Mouse (Mus musculus) MEL (cell line): Measurements from ENCODE around the gene Cc2d1a. TPM values are rescaled to one million over a fixed set of nuclear protein-coding genes. Genes with fewer than 3 reads are reported as not detected.

ENCODE experiments used
- DNase-seq: peaks from one replicate; pipeline ENCODE4 v3.0.0; 2011; ENCODE audit warnings: low read depth, low spot score
- H3K27ac ChIP-seq: 2 replicates; pipeline ENCODE4 v1.5.1; 2012; ENCODE audit warnings: low read depth, mild to moderate bottlenecking, control low read depth, low read length, moderate library complexity; ENCODE audit not compliant: control insufficient read depth
- H3K27me3 ChIP-seq, 2 experiments: fragments of 150-350 bp in 1 of 2; sonication (generic) in 1 of 2; 2 replicates each; pipeline ENCODE4 v1.6.1; 2012; ENCODE audit warnings: low read length in 2 of 2, mild to moderate bottlenecking in 2 of 2, improper control_type of control experiment in 1 of 2, moderate library complexity in 1 of 2; ENCODE audit not compliant: insufficient read depth in 2 of 2, control insufficient read depth in 1 of 2
- H3K36me3 ChIP-seq, 2 experiments: 2 replicates each; pipeline ENCODE4 v1.6.1; 2012 to 2014; ENCODE audit warnings: low read length in 2 of 2, improper control_type of control experiment in 1 of 2, inconsistent platforms in 1 of 2, mild to moderate bottlenecking in 1 of 2; ENCODE audit not compliant: insufficient read depth in 2 of 2, control insufficient read depth in 1 of 2
- H3K4me1 ChIP-seq, 2 experiments: fragments of 150-350 bp in 1 of 2; sonication (generic) in 1 of 2; 2 replicates each; pipeline ENCODE4 v1.6.1; 2012; ENCODE audit warnings: low read length in 2 of 2, improper control_type of control experiment in 1 of 2, mild to moderate bottlenecking in 1 of 2; ENCODE audit not compliant: insufficient read depth in 2 of 2, control insufficient read depth in 1 of 2
- H3K4me3 ChIP-seq, 2 experiments: fragments of 150-350 bp in 1 of 2; sonication (generic) in 1 of 2; 2 replicates each; pipeline ENCODE4 v1.5.1; 2012; ENCODE audit warnings: low read depth in 2 of 2, low read length in 2 of 2, mild to moderate bottlenecking in 2 of 2, moderate library complexity in 2 of 2, control low read depth in 1 of 2, improper control_type of control experiment in 1 of 2; ENCODE audit not compliant: control insufficient read depth in 1 of 2, insufficient read depth in 1 of 2
- H3K79me2 ChIP-seq: 2 replicates; pipeline ENCODE4 v1.6.1; 2012; ENCODE audit warnings: mild to moderate bottlenecking, low read length, moderate library complexity; ENCODE audit not compliant: control insufficient read depth, poor library complexity, insufficient read depth
- H3K9ac ChIP-seq: 2 replicates; pipeline ENCODE4 v1.6.1; 2012; ENCODE audit warnings: low read depth, mild to moderate bottlenecking, control low read depth, low read length, moderate library complexity; ENCODE audit not compliant: control insufficient read depth, poor library complexity, severe bottlenecking
- H3K9me3 ChIP-seq: fragments of 150-350 bp; sonication (generic); replicated peaks from 2 replicates; pipeline ENCODE4 v1.6.1; 2012; ENCODE audit warnings: mild to moderate bottlenecking, low read length, improper control_type of control experiment, moderate library complexity; ENCODE audit not compliant: insufficient read depth
- E2F4 ChIP-seq: IDR thresholded peaks from 2 replicates; pipeline ENCODE4 v1.6.1; 2011; ENCODE audit warnings: low read depth, low read length, improper control_type of control experiment, borderline replicate concordance
- ELF1 ChIP-seq: IDR thresholded peaks from 2 replicates; pipeline ENCODE4 v1.6.1; 2014; ENCODE audit warnings: low read depth, mild to moderate bottlenecking, inconsistent platforms, low read length, improper control_type of control experiment, moderate library complexity
- GABPA ChIP-seq: IDR thresholded peaks from 2 replicates; pipeline ENCODE4 v1.6.1; 2012; ENCODE audit warnings: low read depth, mild to moderate bottlenecking, inconsistent platforms, low read length, improper control_type of control experiment, moderate library complexity
- GATA1 ChIP-seq: IDR thresholded peaks from 2 replicates; pipeline ENCODE4 v1.6.1; 2011; ENCODE audit warnings: low read depth, low read length, improper control_type of control experiment
- JUND ChIP-seq: IDR thresholded peaks from 2 replicates; pipeline ENCODE4 v1.6.1; 2011; ENCODE audit warnings: low read depth, mild to moderate bottlenecking, improper control_type of control experiment, low read length
- KAT2A ChIP-seq: conservative IDR thresholded peaks from 2 replicates; pipeline ENCODE4 v1.6.1; 2012; ENCODE audit warnings: low read depth, low read length, improper control_type of control experiment, inconsistent platforms
- MAX ChIP-seq: IDR thresholded peaks from 2 replicates; pipeline ENCODE4 v1.6.1; 2011; ENCODE audit warnings: low read length, improper control_type of control experiment
- MAZ ChIP-seq: IDR thresholded peaks from 2 replicates; pipeline ENCODE4 v1.6.1; 2012; ENCODE audit warnings: low read depth, mild to moderate bottlenecking, inconsistent platforms, low read length, improper control_type of control experiment
- MYB ChIP-seq: IDR thresholded peaks from 2 replicates; pipeline ENCODE4 v1.6.1; 2011; ENCODE audit warnings: mild to moderate bottlenecking, low read depth, low read length, improper control_type of control experiment
- MYC ChIP-seq: IDR thresholded peaks from 2 replicates; pipeline ENCODE4 v1.6.1; 2011; ENCODE audit warnings: low read depth, mild to moderate bottlenecking, low read length, improper control_type of control experiment, moderate library complexity
- NELFE ChIP-seq: IDR thresholded peaks from 2 replicates; pipeline ENCODE4 v1.6.1; 2011; ENCODE audit warnings: low read depth, low read length, improper control_type of control experiment
- NRF1 ChIP-seq: IDR thresholded peaks from 2 replicates; pipeline ENCODE4 v1.6.1; 2014; ENCODE audit warnings: low read depth, mild to moderate bottlenecking, inconsistent platforms, low read length, improper control_type of control experiment, moderate library complexity; ENCODE audit not compliant: poor library complexity, insufficient read depth, severe bottlenecking
- POLR2A ChIP-seq, 2 experiments: IDR thresholded peaks; 2 replicates each; pipeline ENCODE4 v1.6.1; 2011 to 2012; ENCODE audit warnings: low read length in 2 of 2, mild to moderate bottlenecking in 2 of 2, control low read depth in 1 of 2, improper control_type of control experiment in 1 of 2, low read depth in 1 of 2, moderate library complexity in 1 of 2; ENCODE audit not compliant: control insufficient read depth in 1 of 2, insufficient read depth in 1 of 2, poor library complexity in 1 of 2
- POLR2AphosphoS2 ChIP-seq: IDR thresholded peaks from 2 replicates; pipeline ENCODE4 v1.6.1; 2011; ENCODE audit warnings: low read length, improper control_type of control experiment
- RAD21 ChIP-seq: IDR thresholded peaks from 2 replicates; pipeline ENCODE4 v1.6.1; 2011; ENCODE audit warnings: mild to moderate bottlenecking, low read depth, low read length, improper control_type of control experiment
- SMC3 ChIP-seq: IDR thresholded peaks from 2 replicates; pipeline ENCODE4 v1.6.1; 2011; ENCODE audit warnings: low read depth, low read length, improper control_type of control experiment
- TAL1 ChIP-seq: IDR thresholded peaks from 2 replicates; pipeline ENCODE4 v1.6.1; 2012; ENCODE audit warnings: mild to moderate bottlenecking, inconsistent platforms, low read length, moderate library complexity, mixed read lengths
- TBP ChIP-seq: IDR thresholded peaks from 2 replicates; pipeline ENCODE4 v1.8.0; 2011; ENCODE audit warnings: low read depth, low read length, improper control_type of control experiment
- UBTF ChIP-seq: IDR thresholded peaks from 2 replicates; pipeline ENCODE4 v1.6.1; 2012; ENCODE audit warnings: low read depth, mild to moderate bottlenecking, inconsistent platforms, low read length, improper control_type of control experiment, moderate library complexity, borderline replicate concordance; ENCODE audit not compliant: insufficient read depth
- polyA plus RNA-seq, 2 experiments: library from polyadenylated mRNA; stranded (reverse) in 1 of 2; unstranded in 1 of 2; fragments of >175 nt in 1 of 2; fragments of >200 nt in 1 of 2; gene quantifications; 2 replicates each; pipeline versions ENCODE4 v1.2.1 to v1.2.4; 2012; ENCODE audit warnings: low replicate concordance in 2 of 2, low read depth in 1 of 2; ENCODE audit not compliant: insufficient read length in 2 of 2, insufficient read depth in 1 of 2, missing spikeins in 1 of 2
- total RNA-seq: library from RNA; depleted of rRNA; stranded (reverse); fragments of 300-350 nt; gene quantifications from 2 replicates; pipeline ENCODE4 v1.2.3, GENCODE M21; 2012

Gene Cc2d1a
- total and polyA plus RNA-seq, 3 experiments, result 9.1 to 18.7 TPM; not detected in 1

GRCm38 (mm10) chr8:84184085-84185043 is 36.6 kb upstream of the Cc2d1a start:
- Histone ChIP-seq H3K4me1 (peaks cover 2 to 11% of the 10 kb centered on the region in 2 experiments; a peak in 3 of 4 replicates), H3K4me3 (peak overlapping the region; percentile 75 to 78), H3K9ac (peak overlapping the region; percentile 87), H3K27ac (no peak overlapping the region), H3K27me3 (no peaks in the 10 kb centered on the region), H3K79me2 (peaks cover 8% of the 10 kb centered on the region; the same call in 1 of the 2 replicates), H3K36me3 (no peaks in the 10 kb centered on the region), H3K9me3 (no peaks in the 10 kb centered on the region)
- no peak for TF ChIP-seq KAT2A
- TF ChIP-seq GATA1, result no peak
- TF ChIP-seq RAD21, result no peak
- TF ChIP-seq POLR2AphosphoS2, result no peak
- no peak for TF ChIP-seq SMC3
- no peak for TF ChIP-seq MAX
- no peak for TF ChIP-seq TBP
- peak; percentile 50 for DNase-seq

- Histone ChIP-seq H3K4me3 (peak overlapping the region; percentile 75 to 97), H3K27ac (no peak overlapping the region), H3K4me1 (peaks cover 2 to 11% of the 10 kb centered on the region in 2 experiments; a peak in 3 of 4 replicates), H3K36me3 (no peaks in the 10 kb centered on the region), H3K9ac (peak overlapping the region; percentile 87), H3K79me2 (peaks cover 8% of the 10 kb centered on the region; the same call in 1 of the 2 replicates), H3K9me3 (no peaks in the 10 kb centered on the region), H3K27me3 (no peaks in the 10 kb centered on the region)
- TF ChIP-seq E2F4, result no peak
- peak in 1 of 2 experiments; percentile 72; a peak in 3 of 4 replicates for TF ChIP-seq POLR2A (IDR thresholded peaks at IDR 0.05; ENCODE audit: control insufficient read depth in 1 of 2, insufficient read depth in 1 of 2, low read depth in 1 of 2, low read length in 2 of 2, poor library complexity in 1 of 2)
- no peak for TF ChIP-seq GABPA
- peak; percentile 54 for TF ChIP-seq MAX
- TF ChIP-seq UBTF, result 0 out of 2 replicates have a peak, but pooled peaks have one; percentile 52
- 0 out of 2 replicates have a peak, but pooled peaks have one; percentile 11 for TF ChIP-seq NRF1
- no peak for TF ChIP-seq JUND
- TF ChIP-seq MYC, result no peak
- no peak for TF ChIP-seq POLR2AphosphoS2
- no peak for TF ChIP-seq RAD21
- no peak for TF ChIP-seq TAL1
- TF ChIP-seq NELFE, result 0 out of 2 replicates have a peak, but pooled peaks have one; percentile 36
- no peak for TF ChIP-seq ELF1
- no peak for TF ChIP-seq MYB
- 0 out of 2 replicates have a peak, but pooled peaks have one; percentile 11 for TF ChIP-seq MAZ
- DNase-seq, result peak; percentile 40
Observed at GRCm38 (mm10) chr8:84183261-84184084, 35.7 kb upstream of the Cc2d1a start.
